Mouse (Mus musculus) layer of hippocampus, postnatal 14 days (tissue): ENCODE measurements around the gene Nnat. TPM values are rescaled to one million over a fixed set of nuclear protein-coding genes. Genes with fewer than 3 reads are reported as not detected.

Source experiments
- DNase-seq, 2 experiments: peaks; one replicate each; pipeline ENCODE4 v3.0.0; 2021 to 2022; ENCODE audit warnings: low spot score in 2 of 2, mixed read lengths in 1 of 2
- microRNA-seq, 2 experiments: library from miRNA; unstranded; fragments of <30 nt; microRNA quantifications; one replicate each; pipeline ENCODE4 v1.2.0; 2021
- total RNA-seq, 2 experiments: library from RNA; stranded (reverse); gene quantifications; 2 replicates each; pipeline ENCODE4 v1.2.3; 2021

Nnat gene
- total RNA-seq, 2 experiments from 2014 or later = 1,202 to 1,260 TPM

GRCm38 (mm10) chr2:157596876-157597566 lies 37.1 kb downstream of the Nnat start:
- no peak for DNase-seq

GRCm38 (mm10) chr2:157601435-157601839 lies 41.6 kb downstream of the Nnat start:
- no peak for DNase-seq

- peak; percentile 82 to 88 for DNase-seq
These were observed 45.3 kb downstream of the Nnat start for GRCm38 (mm10) chr2:157605025-157605675.

GRCm38 (mm10) chr2:157607542-157608236 lies 47.8 kb downstream of the Nnat start:
- no peak for DNase-seq

GRCm38 (mm10) chr2:157611735-157612134 lies 51.9 kb downstream of the Nnat start:
- DNase-seq = no peak

Small RNA genes lying within 50 kb of the gene (microRNA-seq; reads per million reads assigned to microRNA genes)
- 0.68 to 1.4 reads per million in 2 experiments for gene Gm23134

Other genes with a start within 250 kb of the Nnat start
- gene Ghrh, start 212.6 kb upstream of the Nnat start, total RNA-seq = not detected
- gene Manbal, start 192.5 kb upstream of the Nnat start, total RNA-seq = 10 to 100 TPM; 69.7 to 72.9 TPM
- 100 to 1,000 TPM; 117 to 118 TPM for gene Src, start 141.6 kb upstream of the Nnat start, total RNA-seq
- gene Blcap, start 11.2 kb downstream of the Nnat start, total RNA-seq = 100 to 1,000 TPM; 129 to 130 TPM
- gene Ctnnbl1, start 177.3 kb downstream of the Nnat start, total RNA-seq = 10 to 100 TPM; 24.4 to 26.9 TPM